Mouse (Mus musculus): ENCODE measurements around the gene Pdilt. TPM values are rescaled to one million over a fixed set of nuclear protein-coding genes. Genes with fewer than 3 reads are reported as not detected.

Gene Pdilt
- total RNA-seq (2023), result not detected in 2 replicates

GRCm38 (mm10) chr7:119523389-119523788, at the start of gene Pdilt:
Pdilt (minus strand) TSS chr7:119523489.

GRCm38 (mm10) chr7:119554040-119554439, 30.8 kb upstream of the Pdilt start, which contains the start of gene Acsm2:
Acsm2 (plus strand) TSS chr7:119554340.

GRCm38 (mm10) chr7:119519163-119519562, 4.1 kb downstream of the Pdilt start, which contains the start of gene Acsm5:
Acsm5 (plus strand) TSS chr7:119519463.

GRCm38 (mm10) chr7:119479256-119479655, 44.0 kb downstream of the Pdilt start, which contains the start of gene Umod:
Umod (minus strand) TSS chr7:119479282.

GRCm38 (mm10) chr7:119459185-119459584, 64.1 kb downstream of the Pdilt start, which contains the start of gene Gp2:
Gp2 (minus strand) TSS chr7:119459285.

Other genes with a start within 250 kb of the Pdilt start
- not detected in 2 replicates for gene Gp2, start 64.2 kb downstream of the Pdilt start, total RNA-seq (2023)
- gene Umod, start 44.2 kb downstream of the Pdilt start, total RNA-seq (2023), result not detected in 2 replicates
- not detected in 2 replicates for gene Acsm5, start 4.0 kb downstream of the Pdilt start, total RNA-seq (2023)
- not detected in 2 replicates for gene Acsm2, start 30.9 kb upstream of the Pdilt start, total RNA-seq (2023)
- gene Acsm1, start 83.5 kb upstream of the Pdilt start, total RNA-seq (2023), result not detected in 2 replicates
- not detected in 2 replicates for gene Acsm4, start 166.5 kb upstream of the Pdilt start, total RNA-seq (2023)
- 13.7 and 18.0 TPM in 2 replicates for gene Thumpd1, start 197.3 kb upstream of the Pdilt start, total RNA-seq (2023)
- not detected in 2 replicates for gene Acsm3, start 237.4 kb upstream of the Pdilt start, total RNA-seq (2023)